Mouse (Mus musculus): ENCODE results near the gene Shmt1.

- TF ChIP-seq CTCF (IDR thresholded peaks at IDR 0.05; ENCODE audit: low read depth, low read length) (no peak), GATA2 (IDR thresholded peaks at IDR 0.05; ENCODE audit: borderline replicate concordance, low read depth, low read length) (no peak)
Measured at GRCm38 (mm10) chr11:60811054-60811460, 461 bp downstream of the Shmt1 start.
